Mouse (Mus musculus) thymus, adult 2 months (tissue): ENCODE results near the gene Gpr162.
"Not testable (repeated sequence)": the region's sequence is repeated elsewhere in the genome, so short reads cannot be mapped to it uniquely, and the experiment has no call there.

Source experiments
- CTCF ChIP-seq: fragments of 200-500 bp; IDR thresholded peaks from 2 replicates; pipeline ENCODE4 v1.5.1; 2012; ENCODE audit warnings: mild to moderate bottlenecking, control low read depth, low read length, moderate library complexity, borderline replicate concordance; ENCODE audit not compliant: control insufficient read depth, poor library complexity, insufficient read depth; ENCODE audit errors: extremely low read depth
- POLR2A ChIP-seq: fragments of 200-500 bp; IDR thresholded peaks from 2 replicates; pipeline ENCODE4 v1.6.1; 2012; ENCODE audit warnings: mild to moderate bottlenecking, low read length, control low read depth, moderate library complexity; ENCODE audit not compliant: control insufficient read depth, poor library complexity, insufficient read depth; ENCODE audit errors: extremely low read depth

DNA sequence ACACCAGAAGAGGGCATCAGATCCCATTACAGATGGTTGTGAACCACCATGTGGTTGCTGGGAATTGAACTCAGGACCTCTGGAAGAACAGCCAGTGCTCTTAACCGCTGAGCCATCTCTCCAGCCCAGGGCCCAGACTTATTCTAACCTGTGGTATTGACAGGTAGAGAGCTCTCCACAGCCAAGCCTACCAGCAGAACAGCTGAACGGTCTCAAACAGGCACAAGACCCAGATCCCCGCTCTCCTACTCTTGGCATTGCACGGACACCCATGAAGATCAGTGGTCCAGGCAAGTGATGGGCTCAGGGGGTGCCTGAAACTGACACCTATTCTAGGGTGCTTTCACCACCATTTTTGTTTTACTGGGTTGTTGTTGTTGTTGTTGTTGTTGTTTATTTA is 32.6 kb downstream of the Gpr162 start:
- not testable (repeated sequence) for TF ChIP-seq CTCF, POLR2A
